Mouse (Mus musculus) G1E (cell line): ENCODE measurements around the gene Srr.

Experiments
- CTCF ChIP-seq: IDR thresholded peaks from 2 replicates; pipeline ENCODE4 v1.5.1; 2012; ENCODE audit warnings: low read depth, low read length, inconsistent platforms, mixed read lengths
- GATA1 ChIP-seq: IDR thresholded peaks from 2 replicates; pipeline ENCODE4 v1.6.1; 2012; ENCODE audit warnings: borderline replicate concordance, low read length, inconsistent platforms, mixed read lengths
- POLR2AphosphoS5 ChIP-seq: IDR thresholded peaks from 2 replicates; pipeline ENCODE4 v1.6.1; 2012; ENCODE audit warnings: low read depth, low read length, inconsistent platforms; ENCODE audit not compliant: insufficient replicate concordance
- TAL1 ChIP-seq: conservative IDR thresholded peaks from 2 replicates; pipeline ENCODE4 v1.6.1; 2012; ENCODE audit warnings: low read depth, low read length, inconsistent platforms, mixed read lengths

DNA sequence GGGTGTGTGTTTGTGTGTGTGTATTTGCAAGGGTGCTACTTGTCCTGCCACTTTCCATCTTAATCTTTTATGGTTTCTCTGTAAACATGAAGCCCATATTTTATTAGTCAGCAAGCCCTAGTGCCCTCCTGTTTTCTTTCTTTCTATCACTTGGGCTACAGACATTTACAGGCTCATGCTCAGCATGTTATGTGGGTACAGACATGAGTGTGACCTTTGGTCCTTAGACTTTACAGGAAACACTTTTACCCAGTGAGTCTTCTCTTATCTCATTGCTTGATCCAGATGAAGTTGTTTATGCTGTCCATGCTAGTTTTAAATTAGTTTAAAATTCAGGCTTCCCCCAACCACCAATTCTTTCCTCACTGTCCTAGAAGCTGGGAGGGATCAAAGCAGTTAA is 36.2 kb upstream of the Srr start:
- TF ChIP-seq CTCF (no peak), POLR2AphosphoS5 (no peak), GATA1 (no peak), TAL1 (no peak)
